Mouse (Mus musculus): Measurements from ENCODE around the gene Nol4l. TPM values are rescaled to one million over a fixed set of nuclear protein-coding genes. Genes with fewer than 3 reads are reported as not detected.

The Nol4l gene
- polyA plus RNA-seq (2014; fragmentation: Nextera tagmentation; extraction: Ambion mirVana): 10.5 and 17.1 TPM in 2 replicates

DNA sequence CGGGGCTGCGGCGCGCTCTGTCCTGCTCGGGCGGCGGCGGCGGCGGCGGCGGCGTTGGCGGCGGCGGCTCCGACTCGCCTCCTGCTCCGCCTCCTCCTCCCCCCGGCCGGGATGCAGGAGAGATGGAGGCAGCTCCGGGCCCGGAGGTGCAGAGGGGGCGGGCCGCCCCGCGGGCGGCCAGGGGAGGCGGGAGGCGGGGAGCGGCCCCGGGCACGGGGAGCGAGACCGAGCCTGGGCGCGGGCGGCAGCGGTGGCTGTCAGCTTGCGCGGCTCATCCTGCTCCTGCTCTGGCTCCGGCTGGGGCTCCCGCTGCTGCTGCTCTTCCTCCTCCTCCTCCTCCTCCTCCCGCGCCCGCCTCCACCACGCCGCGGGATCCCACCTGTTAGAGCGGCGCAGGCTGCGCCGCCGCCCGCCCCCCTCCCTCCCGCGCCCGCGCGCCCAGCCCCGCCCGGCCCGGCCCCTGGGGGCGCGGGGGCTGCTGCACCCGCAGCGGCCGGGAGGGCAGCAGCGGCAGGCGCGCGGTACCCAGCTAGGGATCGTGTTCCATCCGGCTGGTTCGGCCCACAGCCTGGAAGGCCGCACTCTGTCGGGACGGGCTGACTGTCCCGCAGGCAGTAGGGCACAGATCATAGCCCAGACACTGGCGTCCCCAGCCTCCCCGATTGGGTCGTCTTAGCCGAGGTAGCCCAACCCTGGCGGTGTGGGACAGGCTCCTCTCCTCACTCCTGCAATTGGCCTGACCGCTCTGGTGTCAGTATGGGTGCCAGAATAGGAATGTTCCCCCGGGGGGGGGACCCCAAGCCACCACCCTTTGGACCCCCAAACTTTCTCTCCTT is at the start of gene Nol4l:
Gene Nol4l, minus strand, starts transcription at position 41 of the 836 bp plus-strand sequence.
- Histone ChIP-seq H3K36me3 (ENCODE audit: control insufficient read depth, insufficient read depth, low read length) (no peaks in the 10 kb centered on the region), H3K4me3 (ENCODE audit: low read length) (peak within 1 kb of the TSS; percentile 65), H3K4me2 (replicated peaks; ENCODE audit: low read depth, low read length) (peak within 1 kb of the TSS; percentile 99), H3K9ac (ENCODE audit: low read depth, low read length) (peak within 1 kb of the TSS; percentile 75), H3K9me3 (ENCODE audit: control insufficient read depth, low read length) (no peaks in the 10 kb centered on the region), H3K27ac (ENCODE audit: low read depth, low read length) (peak within 1 kb of the TSS; percentile 71), H3K27me3 (ENCODE audit: control insufficient read depth, insufficient read depth, low read length) (peaks cover 21% of the 10 kb centered on the region), H3K4me1 (ENCODE audit: control insufficient read depth, insufficient read depth, low read length) (peaks cover 20% of the 10 kb centered on the region)
- ATAC-seq (ENCODE audit: low FRiP score, low TSS enrichment): peak; percentile 21; the same call in 1 of the 2 replicates
- 4% methylated on average over 16 of the region's 86 CpGs for WGBS

DNA sequence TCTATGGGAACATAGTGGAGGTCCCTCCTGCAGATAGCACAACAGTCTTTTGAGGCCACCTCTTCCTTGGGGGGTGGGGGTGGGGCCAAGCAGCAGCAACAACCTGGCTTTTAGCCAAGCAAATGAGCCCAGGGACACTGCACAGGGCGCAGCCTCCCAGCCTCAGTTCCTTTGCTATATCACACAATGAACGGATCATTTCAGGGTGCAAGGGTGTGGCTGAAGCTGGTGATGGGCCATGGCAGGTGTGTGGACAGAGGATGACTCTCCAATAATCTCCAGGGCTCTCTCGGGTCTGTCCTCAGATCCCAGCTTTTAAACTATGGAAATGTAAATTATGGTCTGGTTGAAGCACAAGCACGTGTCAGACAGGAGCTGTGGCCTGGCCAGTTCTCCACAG is 47.4 kb upstream of the Nol4l start:
- Histone ChIP-seq H3K9me3 (ENCODE audit: control insufficient read depth, low read length) (no peaks in the 10 kb centered on the region), H3K4me3 (ENCODE audit: low read length) (no peak overlapping the region), H3K36me3 (ENCODE audit: control insufficient read depth, insufficient read depth, low read length) (no peaks in the 10 kb centered on the region), H3K4me1 (ENCODE audit: control insufficient read depth, insufficient read depth, low read length) (no peaks in the 10 kb centered on the region), H3K27ac (ENCODE audit: low read depth, low read length) (no peak overlapping the region), H3K9ac (ENCODE audit: low read depth, low read length) (no peak overlapping the region), H3K27me3 (ENCODE audit: control insufficient read depth, insufficient read depth, low read length) (no peaks in the 10 kb centered on the region), H3K4me2 (replicated peaks; ENCODE audit: low read depth, low read length) (no peak overlapping the region)
- no peak for ATAC-seq (ENCODE audit: low FRiP score, low TSS enrichment)
- 63% methylated on average over 4 of the region's 4 CpGs for WGBS

DNA sequence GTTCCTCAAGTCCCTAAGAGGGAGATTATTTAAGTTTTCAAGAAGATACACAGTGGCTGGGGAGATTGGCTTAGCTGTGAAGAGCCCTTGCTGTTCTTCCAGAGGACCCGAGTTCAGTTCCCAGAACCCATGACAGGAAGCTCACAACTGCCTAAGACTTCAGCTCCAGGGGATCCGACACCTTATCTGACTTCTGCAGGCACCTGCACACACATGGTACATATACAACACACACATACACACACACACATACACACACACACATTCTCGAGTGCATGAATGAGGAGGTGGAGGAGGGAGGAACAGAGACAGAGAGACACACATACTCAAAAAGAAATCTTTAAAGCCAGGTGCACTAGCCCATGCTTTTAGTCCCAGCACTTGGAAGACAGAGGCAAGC is 46.4 kb upstream of the Nol4l start:
- no peak for ATAC-seq (ENCODE audit: low FRiP score, low TSS enrichment)
- H3K4me2 ChIP-seq (replicated peaks; ENCODE audit: low read depth, low read length): no peak overlapping the region
- H3K9ac ChIP-seq (ENCODE audit: low read depth, low read length): no peak overlapping the region
- no peaks in the 10 kb centered on the region for H3K36me3 ChIP-seq (ENCODE audit: control insufficient read depth, insufficient read depth, low read length)
- WGBS: 68% methylated on average over 3 of the region's 3 CpGs
- no peak overlapping the region for H3K27ac ChIP-seq (ENCODE audit: low read depth, low read length)
- H3K4me1 ChIP-seq (ENCODE audit: control insufficient read depth, insufficient read depth, low read length): no peaks in the 10 kb centered on the region
- H3K4me3 ChIP-seq (ENCODE audit: low read length): no peak overlapping the region
- H3K27me3 ChIP-seq (ENCODE audit: control insufficient read depth, insufficient read depth, low read length): no peaks in the 10 kb centered on the region
- H3K9me3 ChIP-seq (ENCODE audit: control insufficient read depth, low read length): no peaks in the 10 kb centered on the region

DNA sequence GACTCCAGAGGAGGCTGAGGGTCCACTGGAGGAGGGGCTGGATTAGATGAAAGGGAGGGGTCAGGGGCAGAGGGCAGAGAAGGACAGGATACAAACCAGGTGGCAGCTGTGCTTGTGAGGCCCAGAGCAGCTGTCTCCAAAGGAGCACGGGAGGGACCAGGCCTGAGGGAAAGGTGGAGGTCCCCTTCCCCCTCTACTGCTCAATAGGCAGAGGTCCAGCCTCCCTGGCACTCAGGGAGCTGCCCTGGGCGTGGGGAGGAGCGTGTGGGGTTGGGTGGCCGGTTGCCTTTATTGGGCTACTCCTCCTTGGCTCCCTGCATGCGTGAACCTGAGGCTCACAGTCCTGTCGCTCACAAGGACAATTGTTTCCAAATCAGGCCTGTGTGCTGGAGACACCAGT is 45.8 kb upstream of the Nol4l start:
- Histone ChIP-seq H3K9me3 (ENCODE audit: control insufficient read depth, low read length) (no peaks in the 10 kb centered on the region), H3K4me2 (replicated peaks; ENCODE audit: low read depth, low read length) (no peak overlapping the region), H3K27ac (ENCODE audit: low read depth, low read length) (no peak overlapping the region), H3K4me1 (ENCODE audit: control insufficient read depth, insufficient read depth, low read length) (no peaks in the 10 kb centered on the region), H3K9ac (ENCODE audit: low read depth, low read length) (no peak overlapping the region), H3K27me3 (ENCODE audit: control insufficient read depth, insufficient read depth, low read length) (no peaks in the 10 kb centered on the region), H3K36me3 (ENCODE audit: control insufficient read depth, insufficient read depth, low read length) (no peaks in the 10 kb centered on the region), H3K4me3 (ENCODE audit: low read length) (no peak overlapping the region)
- WGBS: 24% methylated on average over 6 of the region's 6 CpGs
- ATAC-seq (ENCODE audit: low FRiP score, low TSS enrichment): peak; percentile 17; the same call in 1 of the 2 replicates

DNA sequence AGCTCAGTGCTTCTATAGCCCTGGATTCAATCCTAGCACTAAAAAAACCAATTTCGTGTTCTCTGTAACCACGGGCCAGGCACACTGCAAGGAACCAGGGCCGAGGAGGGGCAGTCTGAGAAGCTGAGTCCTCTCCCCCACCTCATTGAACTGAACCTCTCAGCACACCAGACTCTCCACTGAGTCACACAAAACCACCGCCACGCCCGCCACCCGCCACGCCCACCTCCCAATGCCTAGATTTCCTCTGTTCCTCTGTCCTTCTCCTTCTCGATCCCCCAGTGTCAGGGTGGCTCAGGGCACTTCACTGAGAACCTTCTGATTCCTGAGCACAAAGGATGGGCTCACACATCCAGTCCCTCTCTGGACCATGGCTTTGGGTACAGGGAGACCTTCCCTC is 43.3 kb upstream of the Nol4l start:
- no peak for ATAC-seq (ENCODE audit: low FRiP score, low TSS enrichment)

DNA sequence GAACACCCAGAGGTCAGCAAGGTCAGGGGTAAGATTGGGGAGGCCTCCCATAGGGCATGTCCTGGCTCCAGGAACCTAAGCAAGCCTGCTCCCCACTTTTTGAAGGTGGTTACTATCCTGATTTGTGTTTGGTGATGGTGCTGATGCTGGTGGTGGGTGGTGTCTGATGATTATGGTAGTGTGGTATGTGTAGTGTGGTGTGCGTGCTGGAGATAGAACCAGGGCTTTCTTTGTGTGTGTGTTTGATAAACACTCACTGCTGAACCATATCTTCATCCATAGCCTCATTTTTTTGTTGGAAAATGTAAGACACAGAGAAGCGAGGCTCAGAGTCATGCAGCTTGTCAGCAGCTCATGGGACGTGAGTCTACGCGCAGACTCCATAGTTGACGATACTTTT is 38.8 kb upstream of the Nol4l start:
- WGBS: 93% methylated on average over 6 of the region's 6 CpGs
- Histone ChIP-seq H3K9ac (ENCODE audit: low read depth, low read length) (no peak overlapping the region), H3K36me3 (ENCODE audit: control insufficient read depth, insufficient read depth, low read length) (no peaks in the 10 kb centered on the region), H3K27ac (ENCODE audit: low read depth, low read length) (no peak overlapping the region), H3K9me3 (ENCODE audit: control insufficient read depth, low read length) (no peaks in the 10 kb centered on the region), H3K27me3 (ENCODE audit: control insufficient read depth, insufficient read depth, low read length) (no peaks in the 10 kb centered on the region), H3K4me1 (ENCODE audit: control insufficient read depth, insufficient read depth, low read length) (no peaks in the 10 kb centered on the region), H3K4me3 (ENCODE audit: low read length) (no peak overlapping the region), H3K4me2 (replicated peaks; ENCODE audit: low read depth, low read length) (no peak overlapping the region)
- no peak for ATAC-seq (ENCODE audit: low FRiP score, low TSS enrichment)

More for the DNA sequence above, 43.3 kb upstream of the Nol4l start:
- Histone ChIP-seq H3K4me1 (ENCODE audit: control insufficient read depth, insufficient read depth, low read length) (no peaks in the 10 kb centered on the region), H3K9ac (ENCODE audit: low read depth, low read length) (no peak overlapping the region), H3K36me3 (ENCODE audit: control insufficient read depth, insufficient read depth, low read length) (no peaks in the 10 kb centered on the region), H3K4me2 (replicated peaks; ENCODE audit: low read depth, low read length) (no peak overlapping the region), H3K9me3 (ENCODE audit: control insufficient read depth, low read length) (no peaks in the 10 kb centered on the region), H3K4me3 (ENCODE audit: low read length) (no peak overlapping the region), H3K27ac (ENCODE audit: low read depth, low read length) (no peak overlapping the region), H3K27me3 (ENCODE audit: control insufficient read depth, insufficient read depth, low read length) (no peaks in the 10 kb centered on the region)
- WGBS: 88% methylated on average over 9 of the region's 9 CpGs

DNA sequence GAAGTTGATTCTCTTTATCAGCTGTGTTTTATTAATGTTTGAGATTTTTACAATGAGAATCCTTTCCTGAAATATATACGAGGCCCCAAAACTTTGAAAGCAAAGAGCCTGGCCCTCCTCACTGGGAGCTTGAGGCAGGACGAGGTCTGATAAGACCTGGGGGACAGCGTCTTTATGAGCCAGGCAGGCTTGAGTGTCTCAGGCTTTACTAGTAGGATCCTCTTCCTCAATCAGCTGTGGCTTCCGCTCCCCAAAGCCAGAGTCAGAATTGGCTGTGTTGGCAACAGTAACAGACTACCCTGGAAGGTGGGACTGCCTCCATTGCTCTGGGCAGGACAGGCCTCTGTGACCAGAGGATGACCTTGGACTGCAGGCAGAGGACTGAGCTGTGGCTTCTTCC is 38.2 kb upstream of the Nol4l start:
- Histone ChIP-seq H3K27ac (ENCODE audit: low read depth, low read length) (no peak overlapping the region), H3K36me3 (ENCODE audit: control insufficient read depth, insufficient read depth, low read length) (no peaks in the 10 kb centered on the region), H3K27me3 (ENCODE audit: control insufficient read depth, insufficient read depth, low read length) (no peaks in the 10 kb centered on the region), H3K4me1 (ENCODE audit: control insufficient read depth, insufficient read depth, low read length) (no peaks in the 10 kb centered on the region), H3K9ac (ENCODE audit: low read depth, low read length) (no peak overlapping the region), H3K9me3 (ENCODE audit: control insufficient read depth, low read length) (no peaks in the 10 kb centered on the region), H3K4me3 (ENCODE audit: low read length) (no peak overlapping the region), H3K4me2 (replicated peaks; ENCODE audit: low read depth, low read length) (no peak overlapping the region)
- ATAC-seq (ENCODE audit: low FRiP score, low TSS enrichment): no peak
- WGBS: 73% methylated on average over 4 of the region's 4 CpGs

DNA sequence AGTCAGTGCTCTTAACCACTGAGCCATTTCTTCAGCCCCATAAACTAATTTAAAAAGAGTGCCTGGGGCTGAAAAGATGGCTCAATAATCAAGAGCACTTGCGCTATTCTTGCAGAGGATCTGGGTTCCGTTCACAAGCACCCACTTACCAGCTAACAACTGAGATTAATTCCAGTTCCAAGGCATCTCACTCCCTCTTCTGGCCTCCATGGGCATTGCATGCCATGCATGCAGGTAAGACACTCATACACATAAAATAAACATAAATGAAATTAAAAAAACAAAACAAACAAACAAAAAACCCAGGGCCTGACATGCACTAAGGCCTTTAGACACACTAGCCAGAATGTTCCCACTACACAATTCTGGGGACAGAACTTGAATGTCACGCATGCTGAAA is 34.6 kb upstream of the Nol4l start:
- H3K4me2 ChIP-seq (replicated peaks; ENCODE audit: low read depth, low read length): no peak overlapping the region
- H3K27me3 ChIP-seq (ENCODE audit: control insufficient read depth, insufficient read depth, low read length): no peaks in the 10 kb centered on the region
- no peaks in the 10 kb centered on the region for H3K9me3 ChIP-seq (ENCODE audit: control insufficient read depth, low read length)
- H3K9ac ChIP-seq (ENCODE audit: low read depth, low read length): no peak overlapping the region
- H3K36me3 ChIP-seq (ENCODE audit: control insufficient read depth, insufficient read depth, low read length): no peaks in the 10 kb centered on the region
- 90% methylated on average over 3 of the region's 3 CpGs for WGBS
- H3K4me1 ChIP-seq (ENCODE audit: control insufficient read depth, insufficient read depth, low read length): peaks cover 23% of the 10 kb centered on the region
- H3K4me3 ChIP-seq (ENCODE audit: low read length): no peak overlapping the region
- no peak overlapping the region for H3K27ac ChIP-seq (ENCODE audit: low read depth, low read length)
- ATAC-seq (ENCODE audit: low FRiP score, low TSS enrichment): no peak

DNA sequence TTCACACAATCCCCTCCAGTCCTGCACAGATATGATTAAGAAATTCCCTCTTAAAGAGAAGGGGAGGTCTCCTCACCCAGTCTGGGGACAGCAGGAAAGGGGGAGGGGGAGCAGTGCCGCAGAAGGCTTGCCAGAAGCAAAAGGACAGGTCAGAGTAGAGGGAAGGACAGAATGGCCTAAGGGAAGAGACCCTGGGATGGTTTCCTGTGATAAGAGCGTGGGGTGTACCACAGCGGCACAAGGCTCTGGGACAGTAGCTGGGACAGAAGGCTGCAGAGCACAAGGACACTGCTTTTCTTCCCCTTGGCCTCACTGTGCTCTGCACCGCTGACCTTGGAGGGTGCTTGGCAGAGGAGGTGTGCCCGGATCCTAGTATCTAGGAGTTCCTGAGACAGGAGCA is 31.8 kb upstream of the Nol4l start:
- Histone ChIP-seq H3K27ac (ENCODE audit: low read depth, low read length) (peak overlapping the region; percentile 92), H3K36me3 (ENCODE audit: control insufficient read depth, insufficient read depth, low read length) (no peaks in the 10 kb centered on the region)

More for the DNA sequence above, 31.8 kb upstream of the Nol4l start:
- no peak overlapping the region for H3K4me3 ChIP-seq (ENCODE audit: low read length)
- WGBS: 8% methylated on average over 5 of the region's 5 CpGs
- H3K4me1 ChIP-seq (ENCODE audit: control insufficient read depth, insufficient read depth, low read length): peaks cover 23% of the 10 kb centered on the region
- H3K9ac ChIP-seq (ENCODE audit: low read depth, low read length): no peak overlapping the region
- ATAC-seq (ENCODE audit: low FRiP score, low TSS enrichment): peak; percentile 37
- peak overlapping the region; percentile 51 for H3K4me2 ChIP-seq (replicated peaks; ENCODE audit: low read depth, low read length)
- H3K9me3 ChIP-seq (ENCODE audit: control insufficient read depth, low read length): no peaks in the 10 kb centered on the region
- H3K27me3 ChIP-seq (ENCODE audit: control insufficient read depth, insufficient read depth, low read length): no peaks in the 10 kb centered on the region
